Mouse (Mus musculus): ENCODE data around the gene Nrp1.
A peak's percentile ranks its signal among the peaks of the same experiment; 100 is the strongest.

Nrp1 gene

GRCm38 (mm10) chr8:128466681-128467430 lies 108.5 kb downstream of the Nrp1 start:
- DNase-seq (ENCODE audit: low spot score), result no peak

- no peak for DNase-seq (ENCODE audit: low spot score)
Measured at GRCm38 (mm10) chr8:128470097-128470496, 111.7 kb downstream of the Nrp1 start.

DNA sequence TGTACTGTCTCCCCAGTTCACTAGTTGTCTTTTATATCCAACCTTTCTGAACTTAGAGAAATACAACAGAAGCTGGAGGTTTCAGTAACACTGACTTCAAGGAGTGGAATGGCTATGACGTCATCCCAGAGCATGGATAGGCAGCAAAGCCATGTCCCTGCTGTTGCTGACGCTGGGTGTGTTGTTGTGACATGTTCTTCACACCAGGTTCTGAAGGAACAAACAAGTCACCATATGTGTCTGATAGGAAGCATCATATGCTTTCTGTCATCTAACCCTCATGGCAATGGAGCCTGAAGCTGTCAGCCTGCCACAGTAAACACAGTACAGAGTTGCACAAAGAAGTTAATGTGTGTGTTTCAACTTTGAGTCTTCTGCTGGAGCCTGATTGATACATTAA lies 112.8 kb downstream of the Nrp1 start:
- no peak for DNase-seq (ENCODE audit: low spot score)

- no peak for DNase-seq (ENCODE audit: low spot score)
Measured at GRCm38 (mm10) chr8:128472871-128473270, 114.5 kb downstream of the Nrp1 start.

DNA sequence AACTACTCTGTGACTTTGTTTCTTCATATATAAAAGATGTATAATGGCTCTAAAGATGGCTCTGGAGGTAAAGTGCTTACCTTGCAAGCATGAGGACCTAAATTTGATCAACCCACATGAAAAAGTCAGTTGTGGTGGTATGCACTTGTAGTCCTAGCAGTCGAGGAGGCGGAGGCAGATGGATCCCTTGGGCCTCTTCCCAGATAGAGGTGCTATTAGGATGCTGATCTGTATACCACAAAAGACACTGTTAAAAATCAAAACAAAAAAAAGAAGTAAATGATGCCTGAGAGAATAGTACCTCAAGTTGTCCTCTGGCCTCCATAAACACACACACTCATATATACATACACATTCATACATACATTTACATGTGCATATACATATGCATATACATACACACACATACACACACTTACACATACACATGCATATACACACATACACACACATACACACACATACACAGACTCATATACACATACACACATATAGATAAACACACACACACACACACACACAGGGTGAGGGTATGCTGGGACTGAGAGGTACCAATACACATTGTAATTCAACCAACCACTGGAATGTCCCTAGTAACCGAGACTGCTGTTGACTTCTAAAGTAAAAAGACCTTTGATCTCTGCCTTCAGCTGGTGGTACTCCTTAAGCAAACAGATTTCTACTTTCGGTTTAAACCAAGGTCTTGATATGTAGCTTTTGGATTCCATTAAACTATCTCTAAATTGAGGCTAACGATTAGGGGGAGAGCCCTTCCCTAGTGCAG lies 115.2 kb downstream of the Nrp1 start:
- DNase-seq (ENCODE audit: low spot score), result no peak

DNA sequence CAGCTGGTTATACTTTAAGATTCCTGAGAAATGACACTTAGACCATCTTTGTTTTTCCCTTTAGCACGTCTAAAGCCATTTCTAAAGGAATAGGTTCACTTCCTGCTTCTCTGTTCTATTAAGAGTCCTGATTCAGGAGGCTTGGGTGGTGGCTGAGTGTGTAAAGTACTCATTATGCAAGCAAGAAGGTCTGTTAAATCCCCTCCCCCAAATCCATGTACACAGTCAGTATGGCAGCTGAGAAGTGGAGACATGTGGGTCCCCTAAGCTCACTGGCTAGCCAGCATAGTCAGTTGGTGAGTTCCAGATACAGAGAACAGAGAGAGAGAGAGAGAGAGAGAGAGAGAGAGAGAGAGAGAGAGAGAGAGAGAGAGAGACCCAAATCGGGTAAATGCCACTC lies 116.2 kb downstream of the Nrp1 start:
- no peak for DNase-seq (ENCODE audit: low spot score)

- DNase-seq (ENCODE audit: low spot score), result no peak
Measured at GRCm38 (mm10) chr8:128476206-128476605, 117.8 kb downstream of the Nrp1 start.

- DNase-seq (ENCODE audit: low spot score), result no peak
Measured at GRCm38 (mm10) chr8:128478017-128478416, 119.6 kb downstream of the Nrp1 start.

- no peak for DNase-seq (ENCODE audit: low spot score)
Measured at GRCm38 (mm10) chr8:128479309-128480013, 121.1 kb downstream of the Nrp1 start.

DNA sequence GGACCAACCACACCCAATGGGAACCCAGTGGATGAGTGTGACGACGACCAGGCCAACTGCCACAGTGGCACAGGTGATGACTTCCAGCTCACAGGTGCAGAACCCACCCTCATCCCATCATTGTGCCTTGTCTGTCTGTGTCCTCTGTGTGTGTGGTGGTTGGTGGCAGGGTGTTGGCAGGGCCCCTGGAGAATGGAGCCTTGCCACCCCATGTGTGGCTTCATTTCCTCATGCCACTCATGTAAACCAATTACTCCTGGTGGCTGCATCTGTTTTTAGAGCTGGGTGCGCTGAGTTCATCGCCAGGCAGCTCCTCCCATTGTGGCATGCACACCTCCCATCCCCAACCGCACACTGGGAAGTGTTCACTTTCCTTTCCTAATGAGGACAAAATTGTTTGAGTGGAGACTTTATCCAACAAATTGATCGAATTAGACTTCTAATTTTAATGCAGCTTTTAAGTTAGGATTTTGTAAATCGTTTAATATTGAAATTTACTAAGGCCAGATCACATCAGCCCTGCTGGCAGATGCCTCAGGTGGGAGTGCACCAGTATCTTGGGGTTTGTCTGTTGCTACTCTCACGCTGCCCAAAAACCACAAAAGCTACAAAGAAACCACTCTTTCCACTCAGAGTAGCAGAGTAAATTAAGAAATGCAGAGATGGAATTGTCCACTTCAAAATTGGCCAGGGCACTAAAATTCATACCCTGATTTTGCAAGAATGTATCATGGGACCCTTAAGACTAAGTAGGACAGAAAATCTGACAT lies 122.7 kb downstream of the Nrp1 start:
- no peak for DNase-seq (ENCODE audit: low spot score)

DNA sequence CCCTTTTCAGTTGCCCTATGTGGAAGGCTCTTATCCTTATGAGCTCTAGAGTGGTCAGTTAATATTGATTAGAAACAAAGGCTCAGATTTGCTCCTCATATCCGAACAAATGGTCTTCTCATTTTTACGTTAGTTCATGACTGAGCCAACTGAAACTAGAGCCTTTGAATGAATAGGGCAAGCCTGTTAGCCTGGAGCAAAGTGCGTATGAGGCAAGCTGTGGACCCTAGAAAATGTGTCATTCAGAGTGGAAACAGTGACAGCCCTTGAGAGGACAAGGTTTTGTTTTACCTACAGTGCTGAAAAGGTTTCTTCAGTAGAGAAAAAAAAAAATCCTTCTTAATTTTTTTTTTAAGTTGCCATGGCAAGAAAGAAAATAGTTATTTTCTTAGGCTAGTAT lies 124.9 kb downstream of the Nrp1 start:
- no peak for DNase-seq (ENCODE audit: low spot score)

DNA sequence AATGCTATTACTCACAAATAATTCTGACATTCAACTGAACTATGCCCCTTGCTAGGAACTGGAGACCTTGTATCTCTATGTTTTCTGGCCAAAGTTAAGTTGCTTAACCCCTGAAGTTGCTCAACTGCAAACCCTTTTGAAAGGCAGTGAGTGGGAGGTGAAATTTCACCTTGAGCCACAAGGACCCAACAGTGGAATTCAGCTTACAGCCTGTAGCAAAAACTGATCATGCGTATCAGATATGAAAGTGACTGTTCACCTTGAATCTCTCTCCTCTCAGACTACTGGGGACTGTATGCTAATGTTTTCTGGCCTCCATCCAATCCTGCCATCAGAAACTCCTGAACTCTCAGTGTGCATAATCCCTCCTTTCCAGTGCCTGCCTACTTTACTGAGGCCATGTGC lies 126.3 kb downstream of the Nrp1 start:
- no peak for DNase-seq (ENCODE audit: low spot score)

- DNase-seq (ENCODE audit: low spot score), result no peak
Measured at GRCm38 (mm10) chr8:128486043-128486442, 127.6 kb downstream of the Nrp1 start.

- DNase-seq (ENCODE audit: low spot score), result no peak
Measured at GRCm38 (mm10) chr8:128487966-128488931, 129.8 kb downstream of the Nrp1 start.

- no peak for DNase-seq (ENCODE audit: low spot score)
Measured at GRCm38 (mm10) chr8:128489351-128489750, 130.9 kb downstream of the Nrp1 start.

GRCm38 (mm10) chr8:128491126-128492067 lies 133.0 kb downstream of the Nrp1 start:
- peak; percentile 36 for DNase-seq (ENCODE audit: low spot score)

GRCm38 (mm10) chr8:128493801-128494200 lies 135.4 kb downstream of the Nrp1 start:
- DNase-seq (ENCODE audit: low spot score), result no peak

- no peak for DNase-seq (ENCODE audit: low spot score)
Measured at GRCm38 (mm10) chr8:128498836-128499235, 140.4 kb downstream of the Nrp1 start.

GRCm38 (mm10) chr8:128504136-128504829 lies 145.9 kb downstream of the Nrp1 start:
- DNase-seq (ENCODE audit: low spot score), result no peak

All from urinary bladder, postnatal 25 days (tissue).